Mouse (Mus musculus): ENCODE data around the gene Por.

- no peak for TF ChIP-seq CTCF (IDR thresholded peaks at IDR 0.05; ENCODE audit: low read depth, low read length)
- TF ChIP-seq GATA1 (IDR thresholded peaks at IDR 0.05; ENCODE audit: borderline replicate concordance, low read length): no peak
- TF ChIP-seq POLR2AphosphoS5 (IDR thresholded peaks at IDR 0.05; ENCODE audit: insufficient replicate concordance, low read depth, low read length): no peak
- TF ChIP-seq TAL1 (conservative IDR thresholded peaks at IDR 0.05; ENCODE audit: low read depth, low read length): no peak
- TF ChIP-seq GATA2 (IDR thresholded peaks at IDR 0.05; ENCODE audit: borderline replicate concordance, low read depth, low read length): no peak
Observed at GRCm38 (mm10) chr5:135690401-135690800, 20.6 kb downstream of the Por start.

Measured in G1E (cell line).